Mouse (Mus musculus) kidney, postnatal 14 days (tissue): ENCODE data around the gene Ptma.

Experiments
- DNase-seq: peaks from one replicate; pipeline ENCODE4 v3.0.0; 2022; ENCODE audit warnings: mixed read lengths

Ptma gene

DNA sequence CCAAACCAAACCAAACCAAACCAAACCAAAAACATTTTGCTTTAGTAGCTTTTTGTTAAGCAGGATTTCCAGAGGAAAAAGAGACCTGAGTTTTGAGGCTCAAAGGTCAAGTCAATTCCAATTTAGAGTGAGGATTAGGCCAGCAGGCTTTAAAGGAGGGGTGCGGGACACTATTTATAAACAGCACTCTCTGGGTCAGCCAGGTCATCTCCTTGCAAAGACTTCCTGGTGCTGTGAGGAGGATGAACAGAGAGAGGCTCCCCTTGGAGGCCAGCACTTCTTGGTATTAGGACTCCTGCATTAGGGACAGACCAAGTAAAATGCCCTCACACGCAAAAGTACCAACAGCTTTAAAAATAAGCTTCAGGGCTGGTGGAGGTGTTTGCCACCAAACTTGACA lies 25.4 kb downstream of the Ptma start:
- DNase-seq: no peak

- no peak for DNase-seq
Observed at GRCm38 (mm10) chr1:86555665-86556064, 29.1 kb downstream of the Ptma start.

DNA sequence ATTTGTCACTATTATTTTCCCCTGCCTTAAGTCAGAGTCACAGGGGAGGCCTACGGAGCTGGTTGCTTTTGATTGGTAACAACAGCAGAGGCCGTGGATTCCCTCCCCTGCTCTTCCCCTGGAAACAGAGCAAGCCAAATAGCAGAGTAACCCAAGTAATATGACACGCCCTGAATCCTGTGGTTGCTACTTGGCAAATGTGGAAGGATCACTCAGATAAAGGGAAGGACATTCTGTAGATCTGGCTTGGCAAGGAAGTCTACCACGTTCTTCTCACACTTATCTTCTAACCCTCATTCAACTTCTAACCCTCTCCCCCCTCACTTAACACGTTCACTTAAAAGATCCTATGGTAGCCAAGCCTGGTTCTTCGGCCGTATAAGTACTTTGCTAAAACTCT lies 31.3 kb downstream of the Ptma start:
- DNase-seq: no peak

- no peak for DNase-seq
Observed at GRCm38 (mm10) chr1:86559232-86559631, 32.7 kb downstream of the Ptma start.

- no peak for DNase-seq
Observed at GRCm38 (mm10) chr1:86562663-86563062, 36.1 kb downstream of the Ptma start.

GRCm38 (mm10) chr1:86568409-86568808 lies 41.9 kb downstream of the Ptma start:
- DNase-seq: no peak

DNA sequence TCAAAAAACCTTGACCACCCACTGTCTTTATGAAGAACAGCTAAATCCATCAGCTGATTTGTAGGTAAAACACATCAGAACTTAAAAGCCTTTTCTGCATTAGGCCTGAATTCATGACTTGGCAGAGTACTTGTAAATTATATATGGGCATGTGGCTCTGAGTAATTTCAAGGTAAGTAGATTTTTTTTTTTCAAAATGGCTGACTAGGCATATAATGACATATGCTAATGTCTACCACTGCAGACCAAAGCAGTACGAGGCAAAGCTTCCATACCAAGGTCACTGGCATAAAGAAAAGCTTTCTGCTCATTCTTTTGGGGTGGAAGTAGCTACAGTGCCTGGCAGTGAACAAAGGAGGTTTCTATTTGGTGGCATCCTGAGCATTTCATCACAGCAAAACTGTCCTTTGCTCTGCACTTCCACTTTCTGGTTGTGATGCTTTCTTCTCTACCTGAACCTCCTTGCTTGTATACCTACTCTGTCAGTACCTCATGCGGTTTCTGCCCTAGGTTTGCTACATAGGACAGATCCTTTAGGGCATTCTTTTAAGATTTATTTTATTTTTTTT lies 42.9 kb downstream of the Ptma start:
- DNase-seq: no peak

- DNase-seq: no peak
Observed at GRCm38 (mm10) chr1:86571381-86571780, 44.9 kb downstream of the Ptma start.

DNA sequence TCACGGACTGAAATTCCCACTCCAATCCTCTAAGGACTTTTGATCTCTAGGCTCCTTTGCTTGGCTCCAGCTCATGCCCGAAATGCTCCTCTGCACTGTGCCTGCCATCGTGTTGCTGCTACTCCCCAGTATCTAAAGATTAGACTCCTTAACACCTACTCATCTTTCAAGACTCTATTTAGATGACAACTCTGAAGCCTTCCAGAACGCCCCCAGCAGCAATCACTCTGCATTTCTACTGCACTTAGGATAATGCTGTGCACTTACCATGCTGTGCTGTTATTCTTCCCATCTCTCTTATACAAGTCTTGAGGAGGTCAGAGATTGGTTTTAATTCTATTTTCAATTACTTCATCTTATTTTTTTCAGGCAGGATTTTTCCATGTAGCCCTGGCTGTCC lies 45.4 kb downstream of the Ptma start:
- DNase-seq: no peak
